Mouse (Mus musculus) ES-Bruce4 (cell line): ENCODE measurements around the gene Map3k5. TPM values are rescaled to one million over a fixed set of nuclear protein-coding genes. Genes with fewer than 3 reads are reported as not detected.
A peak's percentile ranks its signal among the peaks of the same experiment; 100 is the strongest.

Source experiments
- H3K27ac ChIP-seq: 2 replicates; pipeline ENCODE4 v1.5.1; 2012; ENCODE audit warnings: low read length, inconsistent platforms; ENCODE audit not compliant: insufficient read depth
- H3K27me3 ChIP-seq: 2 replicates; pipeline ENCODE4 v1.6.1; 2012; ENCODE audit warnings: mild to moderate bottlenecking, low read length, inconsistent platforms; ENCODE audit not compliant: control insufficient read depth, poor library complexity, insufficient read depth, severe bottlenecking
- H3K36me3 ChIP-seq: 2 replicates; pipeline ENCODE4 v1.6.1; 2012; ENCODE audit warnings: inconsistent platforms, mild to moderate bottlenecking, low read length, moderate library complexity; ENCODE audit not compliant: control insufficient read depth, poor library complexity, insufficient read depth, severe bottlenecking
- H3K4me1 ChIP-seq: one replicate; pipeline ENCODE4 v1.8.1; 2011; ENCODE audit warnings: low read length; ENCODE audit not compliant: control insufficient read depth, insufficient read depth
- H3K4me3 ChIP-seq: 2 replicates; pipeline ENCODE4 v1.5.1; 2011; ENCODE audit warnings: low read depth, mild to moderate bottlenecking, low read length
- H3K9ac ChIP-seq: 2 replicates; pipeline ENCODE4 v1.6.1; 2012; ENCODE audit warnings: low read depth, mild to moderate bottlenecking, inconsistent platforms; ENCODE audit not compliant: poor library complexity, severe bottlenecking
- H3K9me3 ChIP-seq: replicated peaks from 2 replicates; pipeline ENCODE4 v1.6.1; 2012; ENCODE audit warnings: mild to moderate bottlenecking, low read length, inconsistent platforms; ENCODE audit not compliant: control insufficient read depth, poor library complexity, insufficient read depth, severe bottlenecking
- CTCF ChIP-seq: IDR thresholded peaks from one replicate; pipeline ENCODE4 v1.8.1; 2011; ENCODE audit warnings: low read depth, low read length
- EP300 ChIP-seq: IDR thresholded peaks from 2 replicates; pipeline ENCODE4 v1.6.1; 2011; ENCODE audit warnings: low read depth, low read length; ENCODE audit not compliant: insufficient read depth
- POLR2A ChIP-seq: IDR thresholded peaks from one replicate; pipeline ENCODE4 v1.8.1; 2011; ENCODE audit warnings: low read length; ENCODE audit not compliant: insufficient read depth
- polyA plus RNA-seq: library from polyadenylated mRNA; stranded (reverse); fragments of >200 nt; gene quantifications from 2 replicates; pipeline ENCODE4 v1.2.4, GENCODE M21; 2011; ENCODE audit warnings: low read depth; ENCODE audit not compliant: missing spikeins, insufficient read depth, insufficient read length

Map3k5 gene
- polyA plus RNA-seq, 1 experiment: 9.7 TPM

- Histone ChIP-seq H3K27ac (no peak overlapping the region), H3K9ac (peak overlapping the region; percentile 26; the same call in 1 of the 2 replicates), H3K36me3 (0 out of 2 replicates have a peak, but pooled peaks cover 3% of the 10 kb centered on the region), H3K4me1 (peaks cover 15% of the 10 kb centered on the region), H3K4me3 (no peak overlapping the region), H3K9me3 (no peaks in the 10 kb centered on the region), H3K27me3 (no peaks in the 10 kb centered on the region)
- TF ChIP-seq POLR2A: no peak
- no peak for TF ChIP-seq CTCF
- no peak for TF ChIP-seq EP300
These were observed 224.5 kb downstream of the Map3k5 start for GRCm38 (mm10) chr10:20158756-20159155.

- TF ChIP-seq CTCF (no peak), EP300 (no peak), POLR2A (no peak)
- Histone ChIP-seq H3K9ac (peak overlapping the region; percentile 26; the same call in 1 of the 2 replicates), H3K27ac (no peak overlapping the region), H3K4me1 (peaks cover 15% of the 10 kb centered on the region), H3K4me3 (no peak overlapping the region), H3K9me3 (no peaks in the 10 kb centered on the region), H3K36me3 (peaks cover 3% of the 10 kb centered on the region; the same call in 1 of the 2 replicates), H3K27me3 (no peaks in the 10 kb centered on the region)
These were observed 225.0 kb downstream of the Map3k5 start for GRCm38 (mm10) chr10:20159308-20159707.

DNA sequence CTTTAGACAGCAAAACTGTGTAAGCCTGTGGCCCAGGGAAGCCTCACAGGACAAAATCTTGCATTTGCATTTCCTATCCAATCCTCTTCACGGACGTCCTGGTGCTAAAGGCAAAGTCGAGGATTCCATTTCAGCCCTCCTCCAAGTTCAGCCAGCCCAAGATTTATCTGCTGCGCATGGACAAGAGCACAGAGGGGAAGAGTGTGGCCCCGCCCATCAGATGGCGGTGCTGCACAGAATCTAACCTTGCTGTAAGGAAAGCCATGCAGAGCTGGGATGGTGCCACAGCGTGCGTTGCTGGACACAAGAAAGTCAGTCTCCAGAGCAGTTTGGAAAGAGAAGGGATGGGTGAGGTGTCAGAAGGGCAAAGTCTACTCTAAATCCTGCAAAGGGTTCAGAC is 226.6 kb downstream of the Map3k5 start:
- TF ChIP-seq POLR2A: no peak
- 0 out of 2 replicates have a peak, but pooled peaks have one; percentile 31 for TF ChIP-seq EP300
- Histone ChIP-seq H3K4me1 (peaks cover 7% of the 10 kb centered on the region), H3K4me3 (peak overlapping the region; percentile 12; the same call in 1 of the 2 replicates), H3K9ac (no peak overlapping the region), H3K27ac (peak overlapping the region; percentile 41), H3K36me3 (peaks cover 3% of the 10 kb centered on the region; the same call in 1 of the 2 replicates), H3K27me3 (no peaks in the 10 kb centered on the region), H3K9me3 (0 out of 2 replicates have a peak, but pooled peaks cover 4% of the 10 kb centered on the region)

DNA sequence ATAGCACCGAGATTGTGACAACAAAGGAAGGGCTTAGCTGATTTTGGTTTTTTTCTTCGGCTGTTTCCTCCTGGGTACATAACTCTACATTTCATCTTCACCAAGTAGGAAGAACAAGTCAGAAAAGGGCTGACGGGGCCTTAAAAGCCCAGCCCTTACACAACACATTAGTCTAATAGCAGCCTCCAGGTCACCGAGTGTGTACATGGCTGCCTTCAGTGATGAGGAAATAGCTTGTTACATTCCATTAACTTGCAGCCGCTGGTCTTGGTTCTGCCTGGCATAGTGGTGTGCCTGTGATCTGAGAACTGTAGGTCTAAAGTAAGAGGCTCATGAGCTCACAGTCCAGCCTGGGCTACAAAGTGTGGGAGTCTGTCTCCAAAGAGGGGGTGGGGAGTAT is 230.5 kb downstream of the Map3k5 start:
- Histone ChIP-seq H3K27me3 (no peaks in the 10 kb centered on the region), H3K27ac (no peak overlapping the region), H3K4me3 (no peak overlapping the region), H3K36me3 (no peaks in the 10 kb centered on the region; the same call in 1 of the 2 replicates), H3K9me3 (0 out of 2 replicates have a peak, but pooled peaks cover 4% of the 10 kb centered on the region), H3K4me1 (peaks cover 4% of the 10 kb centered on the region), H3K9ac (no peak overlapping the region)
- TF ChIP-seq EP300: no peak
- no peak for TF ChIP-seq POLR2A

- TF ChIP-seq EP300 (peak; percentile 20; the same call in 1 of the 2 replicates), POLR2A (no peak)
- H3K4me1 ChIP-seq: peaks cover 4% of the 10 kb centered on the region
These were observed 232.5 kb downstream of the Map3k5 start for GRCm38 (mm10) chr10:20166797-20167196.

DNA sequence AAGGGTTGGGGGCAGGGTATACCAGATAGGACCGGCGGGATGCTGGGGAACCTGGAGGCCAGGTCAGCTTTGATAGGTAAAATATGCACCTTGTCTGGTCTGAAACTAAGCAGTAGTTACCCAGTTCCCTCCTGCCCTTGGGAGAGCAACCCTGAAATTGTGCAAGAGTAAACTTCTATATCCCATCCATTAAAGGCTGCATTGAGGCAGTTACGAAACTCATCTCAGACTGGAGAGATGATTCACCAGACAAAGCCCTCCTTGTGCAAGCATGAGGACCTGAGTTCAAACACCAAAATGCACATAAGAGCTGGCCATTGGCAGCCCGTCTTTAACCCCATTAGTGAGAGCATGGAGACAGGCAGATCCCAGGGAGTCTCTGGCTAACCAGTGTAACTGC is 233.2 kb downstream of the Map3k5 start:
- TF ChIP-seq CTCF (no peak), EP300 (no peak), POLR2A (no peak)
- Histone ChIP-seq H3K36me3 (no peaks in the 10 kb centered on the region; the same call in 1 of the 2 replicates), H3K4me3 (no peak overlapping the region), H3K9me3 (0 out of 2 replicates have a peak, but pooled peaks cover 4% of the 10 kb centered on the region), H3K27ac (no peak overlapping the region), H3K4me1 (peaks cover 4% of the 10 kb centered on the region), H3K9ac (no peak overlapping the region), H3K27me3 (no peaks in the 10 kb centered on the region)

More at GRCm38 (mm10) chr10:20166797-20167196, 232.5 kb downstream of the Map3k5 start:
- Histone ChIP-seq H3K27me3 (no peaks in the 10 kb centered on the region), H3K27ac (no peak overlapping the region), H3K36me3 (no peaks in the 10 kb centered on the region; the same call in 1 of the 2 replicates), H3K9ac (no peak overlapping the region), H3K4me3 (no peak overlapping the region), H3K9me3 (0 out of 2 replicates have a peak, but pooled peaks cover 4% of the 10 kb centered on the region)
